Mouse (Mus musculus): ENCODE results near the gene Slc16a10.

DNA sequence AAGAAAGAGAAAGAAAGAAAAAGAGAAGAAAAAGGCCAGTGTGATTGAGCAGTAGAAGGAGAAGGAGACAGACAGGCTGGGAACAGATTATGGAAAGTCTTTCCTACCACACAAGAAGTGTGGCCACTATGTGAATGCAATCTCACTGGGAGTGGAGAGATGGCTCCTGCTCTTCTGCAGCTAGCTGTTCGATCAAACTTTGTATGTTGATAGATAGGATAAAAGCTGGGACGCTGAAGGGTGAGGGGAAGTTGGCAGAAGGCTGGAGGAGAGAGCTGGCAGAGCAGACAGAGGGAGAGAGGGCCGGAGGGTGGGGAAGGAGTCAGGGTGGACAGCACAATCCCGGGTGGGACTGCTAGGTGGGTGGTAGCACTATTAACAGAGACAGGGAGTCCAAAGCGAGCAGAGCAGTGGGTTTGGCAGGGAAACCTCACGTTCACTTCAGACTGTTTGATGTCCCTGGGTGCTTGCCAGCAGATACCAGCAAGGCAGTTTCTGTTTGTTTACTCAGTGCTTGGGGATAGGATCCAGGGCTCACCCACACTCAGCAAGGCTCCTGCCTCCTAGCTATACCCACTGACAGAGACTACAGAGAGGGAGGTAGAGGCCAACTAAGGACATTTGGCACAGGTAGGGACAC lies 35.4 kb upstream of the Slc16a10 start:
- TF ChIP-seq CTCF (IDR thresholded peaks at IDR 0.05; ENCODE audit: extremely low read depth, insufficient read length, insufficient replicate concordance, low read depth, low read length) = no peak
- no peak for TF ChIP-seq POLR2A (IDR thresholded peaks at IDR 0.05; ENCODE audit: low read depth, low read length)

All from small intestine, adult 2 months (tissue).